Mouse (Mus musculus): Measurements from ENCODE around the gene Kat8.
"Not testable (repeated sequence)": the region's sequence is repeated elsewhere in the genome, so short reads cannot be mapped to it uniquely, and the experiment has no call there.

Kat8 gene

DNA sequence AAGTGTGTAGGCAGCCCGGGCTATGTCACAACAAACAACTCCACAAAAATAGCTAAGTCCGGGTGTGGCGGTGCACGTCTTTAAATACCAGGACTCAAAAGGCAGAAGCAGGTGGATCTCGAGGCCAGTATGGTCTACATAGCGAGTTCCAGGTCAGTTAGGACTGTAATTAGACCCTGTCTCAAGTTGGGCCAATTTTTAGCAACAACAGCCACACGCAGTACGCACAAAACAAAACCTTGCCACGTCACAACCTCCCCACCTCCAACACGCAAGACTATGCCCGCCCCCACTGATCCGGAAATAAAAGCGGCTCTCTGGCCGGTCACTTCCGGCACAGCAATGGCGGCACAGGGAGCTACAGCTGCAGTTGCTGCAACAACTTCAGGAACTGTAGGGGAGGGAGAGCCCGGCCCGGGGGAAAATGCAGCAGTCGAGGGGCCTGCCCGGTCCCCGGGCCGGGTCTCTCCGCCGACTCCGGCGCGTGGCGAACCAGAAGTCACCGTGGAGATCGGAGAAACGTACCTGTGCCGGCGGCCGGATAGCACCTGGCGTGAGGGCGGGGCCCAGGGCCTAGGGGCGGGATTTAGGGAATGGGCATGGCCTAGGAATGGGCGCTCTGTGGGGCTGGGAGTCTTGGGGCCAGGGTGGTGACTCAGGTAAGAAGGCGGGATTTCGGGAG, at the start of gene Kat8:
Kat8 (plus strand) TSS at position 327 of the 682 bp plus-strand sequence.
- DNase-seq (ENCODE audit: low spot score in 2 of 2): peak; percentile 60 to 80

DNA sequence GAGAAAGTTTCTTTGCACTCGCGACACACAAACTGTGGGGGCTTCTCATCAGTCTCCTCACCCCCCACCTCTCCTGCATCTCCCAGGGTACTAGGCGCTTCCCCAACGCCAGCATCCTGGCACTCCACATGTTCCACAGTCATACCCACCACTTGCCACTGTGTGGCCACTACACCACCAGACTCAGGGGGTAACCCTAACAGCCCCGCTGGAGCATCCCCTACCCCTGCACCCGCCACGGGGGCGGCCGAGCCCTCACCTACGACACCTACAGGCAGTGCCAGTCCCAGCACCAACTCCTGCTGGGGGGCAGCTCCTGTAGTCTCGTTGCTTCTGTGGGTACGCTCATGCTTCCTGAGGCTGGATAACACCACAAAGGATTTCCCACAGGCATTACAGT, 45.9 kb upstream of the Kat8 start:
- no peak for DNase-seq (ENCODE audit: low spot score in 2 of 2)

DNA sequence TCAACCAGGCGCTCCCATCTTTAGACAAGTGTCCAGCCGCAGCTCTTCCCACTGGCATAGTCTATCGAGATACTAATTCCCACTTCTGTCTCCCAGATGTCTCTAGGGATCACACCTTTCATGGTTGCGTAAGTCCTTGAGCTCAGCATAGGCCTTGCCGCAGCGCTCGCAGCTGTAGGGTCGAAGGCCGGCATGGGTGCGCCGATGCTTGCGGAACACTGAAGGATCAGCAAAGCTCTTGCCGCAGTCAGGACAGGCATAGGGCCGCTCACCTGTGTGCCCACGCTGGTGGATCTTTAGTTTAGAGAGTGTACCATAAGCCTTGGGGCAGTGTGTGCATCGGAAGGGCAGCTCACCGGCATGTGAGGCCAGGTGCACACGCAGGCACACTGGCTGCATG, 44.7 kb upstream of the Kat8 start:
- DNase-seq (ENCODE audit: low spot score in 2 of 2): no peak

DNA sequence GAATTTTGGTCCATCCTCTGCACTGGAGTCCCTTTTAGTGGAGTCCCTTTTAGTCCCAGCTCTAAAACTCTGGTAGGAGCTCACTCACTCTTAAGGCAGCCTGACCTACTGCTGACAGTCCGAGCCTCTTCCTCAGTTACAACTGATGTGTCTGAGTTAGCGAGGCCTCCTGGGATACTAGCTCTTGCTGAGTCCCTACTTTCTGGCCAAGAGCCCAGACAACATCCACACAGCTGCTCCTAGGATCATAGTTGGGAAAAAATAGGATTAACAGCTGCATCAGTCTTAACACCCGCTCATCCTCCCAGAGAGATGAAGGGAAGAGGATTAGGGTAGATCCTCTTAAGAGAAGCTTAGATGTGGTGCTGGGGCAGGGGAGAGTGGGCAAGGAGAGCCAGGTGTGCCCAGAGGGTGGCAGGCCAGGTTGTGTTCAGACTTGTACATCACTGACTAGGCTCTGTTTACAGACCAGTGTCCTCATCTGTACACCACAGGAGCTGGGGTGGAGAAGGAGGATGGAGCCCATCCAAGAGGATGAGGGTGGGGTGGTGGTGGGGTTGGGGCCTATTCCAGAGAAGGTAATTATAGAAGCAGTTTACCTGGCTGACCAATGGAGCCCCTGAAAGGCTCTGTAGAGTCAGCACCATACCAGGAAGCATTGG, 43.0 kb upstream of the Kat8 start:
- DNase-seq (ENCODE audit: low spot score in 2 of 2): no peak

DNA sequence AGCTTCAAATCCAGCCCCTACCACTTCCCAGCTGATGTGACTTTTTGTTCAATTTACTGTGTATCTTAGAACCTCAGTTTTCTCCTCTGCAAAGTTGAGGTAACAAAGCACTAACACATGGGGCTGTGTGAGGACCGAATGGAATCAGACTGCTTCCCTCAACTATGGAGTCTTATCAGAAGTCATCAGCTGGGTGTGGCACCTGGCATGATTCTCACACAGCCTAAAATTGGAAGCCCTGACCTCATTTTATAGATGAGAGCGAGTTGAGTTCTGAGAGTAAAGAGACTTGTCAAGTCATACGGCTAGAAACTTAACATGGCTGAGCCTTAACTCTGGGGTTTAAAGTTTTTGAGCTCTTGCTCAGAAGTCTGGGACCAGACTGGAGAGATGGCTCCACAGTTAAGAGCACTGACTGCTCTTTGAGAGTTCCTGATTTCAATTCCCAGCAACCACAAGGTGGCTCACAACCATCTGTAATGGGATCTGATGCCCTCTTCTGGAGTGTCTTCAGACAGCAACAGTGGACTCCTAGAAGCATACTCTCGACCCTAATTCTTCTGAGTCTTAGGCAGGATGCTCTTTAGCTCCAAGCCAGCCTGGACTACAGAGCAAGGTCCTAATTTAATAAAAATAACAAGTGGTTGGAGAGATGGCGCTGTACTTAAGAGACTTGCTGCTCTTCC, 42.0 kb upstream of the Kat8 start:
- DNase-seq (ENCODE audit: low spot score in 2 of 2): no peak

DNA sequence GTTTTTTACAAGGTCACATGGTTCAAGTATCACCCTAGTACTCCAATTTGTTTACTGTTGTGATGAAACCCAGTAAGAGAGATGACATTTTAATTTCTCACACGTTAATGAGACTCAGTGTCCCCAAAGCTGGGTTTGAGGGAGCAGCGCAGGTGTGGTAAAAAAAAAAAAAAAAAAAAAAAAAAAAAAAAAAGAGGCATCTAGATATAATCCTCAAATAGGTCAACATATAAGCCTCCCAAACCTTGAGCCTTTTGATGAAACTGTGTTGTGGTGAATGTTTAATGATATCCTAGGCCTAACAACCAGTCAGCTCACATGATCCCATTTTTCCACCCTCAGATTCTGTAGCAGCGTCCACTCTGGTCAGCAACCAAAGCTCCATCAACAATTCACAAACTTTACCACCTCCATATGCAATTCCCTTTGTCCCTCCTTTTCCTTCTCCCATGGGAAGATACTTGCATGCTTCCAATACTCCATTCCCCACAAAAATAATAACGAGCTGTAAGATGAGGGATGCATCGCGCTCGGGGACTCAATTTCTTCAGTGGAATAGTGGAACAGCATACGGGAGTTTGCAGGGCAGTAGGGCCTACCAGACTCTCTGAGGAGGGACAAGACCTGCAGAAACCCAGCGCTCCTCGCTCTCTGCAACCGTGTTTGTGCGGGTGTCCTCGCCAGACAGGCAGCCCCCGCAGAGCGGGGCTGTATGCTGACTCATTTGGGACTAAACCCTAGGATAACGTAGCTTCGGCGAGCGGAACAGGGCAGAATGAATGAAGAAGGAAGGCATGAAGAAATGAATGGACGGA, 37.3 kb upstream of the Kat8 start:
- no peak for DNase-seq (ENCODE audit: low spot score in 2 of 2)

DNA sequence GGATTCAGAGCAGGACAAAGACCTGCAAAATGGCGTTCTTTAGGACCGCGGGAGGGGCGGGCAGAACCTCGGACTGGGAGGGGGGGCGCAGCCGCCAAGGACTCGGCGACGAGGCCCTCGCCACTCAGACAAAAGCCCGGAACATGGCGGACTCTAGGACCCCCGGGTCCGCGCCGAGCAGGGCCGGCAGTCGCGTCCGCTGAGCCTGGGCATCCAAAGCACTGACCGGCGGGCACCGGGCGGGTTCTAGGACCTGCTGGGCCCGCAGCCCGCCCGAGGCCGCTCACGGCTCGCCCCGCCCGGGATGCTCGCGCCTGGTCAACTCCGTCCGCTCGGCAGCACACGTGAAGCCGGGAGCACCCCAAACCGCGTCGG, 36.7 kb upstream of the Kat8 start:
- DNase-seq (ENCODE audit: low spot score in 2 of 2): peak; percentile 81 to 85

DNA sequence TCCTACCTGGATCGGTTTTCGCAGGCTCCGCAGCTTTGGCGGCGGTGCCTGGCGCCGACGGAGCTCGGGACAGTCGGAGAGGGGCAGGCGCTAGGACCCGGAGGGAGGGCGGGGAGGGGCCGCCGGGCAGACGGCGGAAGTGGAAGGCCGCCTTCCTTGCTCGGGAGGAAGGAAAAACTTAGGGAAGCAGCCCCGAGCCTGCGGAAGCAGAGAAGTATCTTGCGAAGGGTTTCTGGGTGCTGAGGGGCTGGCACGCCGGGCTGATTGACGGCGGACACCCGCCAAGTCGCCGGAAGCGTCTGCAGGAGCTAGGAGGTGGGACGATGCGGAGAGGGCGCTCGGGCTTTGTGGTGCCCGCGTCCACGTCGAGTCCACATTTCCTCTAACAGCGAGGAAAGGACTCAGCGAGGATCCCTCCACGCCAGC, 36.3 kb upstream of the Kat8 start, which contains the start of gene Zfp646:
Zfp646 (plus strand) TSS at position 181 of the 426 bp plus-strand sequence.
- DNase-seq (ENCODE audit: low spot score in 2 of 2): peak; percentile 40 to 52

DNA sequence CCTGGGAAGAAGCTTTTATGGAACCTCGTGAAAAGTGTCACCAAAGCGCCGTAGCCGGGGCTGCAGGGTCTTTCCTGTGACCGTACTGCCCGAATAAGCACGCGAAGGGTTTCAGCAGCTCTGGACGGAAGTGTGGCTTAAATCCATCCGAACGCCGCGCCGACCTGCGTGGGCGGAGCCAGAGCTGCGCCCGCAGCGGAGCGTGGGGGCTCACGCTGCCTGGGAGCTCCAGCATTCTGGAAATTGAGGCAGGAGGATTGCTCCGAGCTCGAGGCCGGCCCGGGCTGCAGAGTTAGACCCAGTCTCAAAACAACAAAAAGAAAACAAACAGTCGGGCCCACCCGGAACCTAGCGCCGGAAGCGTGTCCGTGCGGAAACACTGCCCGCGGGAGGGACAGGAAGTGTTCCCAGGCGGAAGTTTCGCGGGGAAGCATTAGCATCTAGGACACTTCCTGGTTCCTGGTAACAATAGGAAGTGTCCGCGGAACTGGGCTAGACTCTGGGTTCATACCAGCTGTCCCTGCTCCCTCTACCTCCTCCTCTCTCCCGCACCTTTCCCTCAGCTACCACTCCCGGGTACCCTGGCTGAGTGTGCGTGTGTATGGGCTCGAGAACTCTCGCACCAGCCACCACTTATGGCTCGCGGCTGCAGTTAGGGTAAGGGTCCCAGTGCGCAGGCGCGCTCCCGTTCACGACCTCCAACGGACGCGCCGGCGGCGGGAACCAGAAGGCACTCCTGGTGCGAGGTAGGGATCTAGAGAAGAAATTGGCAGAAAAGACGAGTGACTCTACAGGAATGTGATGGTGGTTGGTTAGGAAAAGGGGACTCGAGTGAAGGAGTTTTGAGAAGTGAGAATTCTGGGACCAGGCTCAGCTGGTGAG, 35.6 kb upstream of the Kat8 start, which contains the start of gene Zfp668:
Zfp668 (minus strand) TSS at position 362 of the 882 bp plus-strand sequence.
- DNase-seq (ENCODE audit: low spot score in 2 of 2): peak; percentile 82 to 84

DNA sequence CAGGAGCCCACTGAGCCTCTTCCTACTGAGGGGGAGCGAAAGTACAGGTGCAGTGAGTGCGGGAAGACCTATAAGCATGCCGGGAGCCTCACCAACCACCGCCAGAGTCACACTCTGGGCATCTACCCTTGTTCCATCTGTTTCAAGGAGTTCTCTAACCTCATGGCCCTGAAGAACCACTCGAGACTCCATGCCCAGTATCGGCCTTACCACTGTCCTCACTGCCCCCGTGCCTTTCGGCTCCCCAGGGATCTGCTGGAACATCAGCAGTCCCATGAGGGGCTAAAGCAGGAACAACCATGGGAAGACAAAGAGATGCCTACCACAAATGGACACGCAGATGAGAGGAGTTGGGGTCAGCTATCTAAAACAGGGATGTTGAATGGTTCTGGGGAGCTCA, 33.0 kb upstream of the Kat8 start:
- DNase-seq (ENCODE audit: low spot score in 2 of 2): no peak

DNA sequence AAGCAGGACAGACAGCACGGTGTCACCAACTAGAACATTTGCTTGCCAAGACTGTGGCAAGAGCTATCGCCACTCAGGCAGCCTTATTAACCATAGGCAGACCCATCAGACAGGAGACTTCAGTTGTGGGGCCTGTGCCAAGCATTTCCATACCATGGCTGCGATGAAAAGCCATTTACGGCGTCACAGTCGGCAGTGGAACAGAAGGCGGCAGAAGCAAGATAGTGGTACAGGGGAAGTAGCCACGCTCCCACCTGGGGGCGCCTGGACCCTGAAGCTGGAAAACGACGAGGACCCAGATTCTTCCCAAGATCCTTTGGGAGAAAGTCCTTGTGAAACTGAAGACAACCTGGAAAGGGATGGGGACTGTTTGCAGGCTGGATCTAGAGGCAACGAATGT, 31.9 kb upstream of the Kat8 start:
- no peak for DNase-seq (ENCODE audit: low spot score in 2 of 2)

DNA sequence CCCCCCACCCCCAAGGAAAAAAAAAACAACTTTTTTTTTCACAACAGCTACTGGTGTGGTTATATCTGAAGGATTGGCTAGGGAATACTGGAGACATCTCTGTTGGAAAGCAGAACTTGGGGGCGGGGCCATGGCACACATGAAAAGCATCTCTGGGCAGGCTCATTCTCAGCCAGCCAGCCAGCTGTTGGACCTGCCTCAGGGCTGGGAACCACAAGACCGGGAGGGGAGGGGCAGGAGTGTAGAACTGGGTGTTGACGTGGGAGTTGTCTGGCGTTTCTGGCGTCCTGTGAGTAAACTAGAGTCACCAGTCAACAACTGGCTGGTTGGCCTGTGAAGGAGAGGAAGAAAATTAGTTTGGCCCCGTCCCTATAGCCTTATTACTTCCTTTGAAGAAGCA, 26.4 kb upstream of the Kat8 start:
- DNase-seq (ENCODE audit: low spot score in 2 of 2): no peak

DNA sequence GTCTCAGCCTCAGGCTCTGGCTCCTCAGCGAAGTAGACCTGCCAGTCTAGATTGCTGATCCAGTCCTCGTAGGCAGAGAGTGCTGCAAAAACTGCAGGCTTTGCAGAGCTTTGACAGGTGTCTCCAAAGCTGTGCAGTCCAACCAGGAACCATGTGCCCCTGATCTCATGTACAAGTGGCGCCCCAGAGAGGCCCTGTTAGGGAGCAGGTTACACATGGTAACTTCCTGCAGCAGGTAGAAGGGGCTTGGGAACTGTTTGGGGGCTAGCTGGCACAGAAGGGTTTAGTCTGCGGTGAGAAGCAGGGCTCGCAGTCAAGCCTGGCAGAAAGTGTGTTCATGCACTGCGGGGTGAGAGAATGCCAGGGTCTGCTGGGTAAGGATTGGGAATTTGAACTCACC, 25.8 kb upstream of the Kat8 start:
- no peak for DNase-seq (ENCODE audit: low spot score in 2 of 2)

DNA sequence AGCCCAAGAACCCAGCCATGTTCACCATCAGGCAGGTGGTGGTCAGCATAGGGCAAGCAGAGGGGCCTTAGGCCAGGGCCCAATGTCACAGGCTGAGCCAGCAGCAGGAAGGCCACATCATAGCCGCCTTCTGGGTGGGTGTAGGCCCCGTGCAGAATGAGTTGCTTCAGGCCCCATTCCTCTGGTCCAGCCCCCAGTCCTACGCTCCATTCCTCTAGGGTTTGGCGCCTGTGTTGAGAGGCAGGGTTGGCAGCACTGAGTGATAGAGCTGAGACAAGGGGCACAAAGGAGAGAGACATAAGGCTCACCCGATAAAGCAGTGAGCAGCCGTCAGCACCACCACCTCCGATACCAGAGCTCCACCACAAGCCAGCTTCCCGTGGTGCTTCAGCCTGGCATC, 25.1 kb upstream of the Kat8 start:
- no peak for DNase-seq (ENCODE audit: low spot score in 2 of 2)

DNA sequence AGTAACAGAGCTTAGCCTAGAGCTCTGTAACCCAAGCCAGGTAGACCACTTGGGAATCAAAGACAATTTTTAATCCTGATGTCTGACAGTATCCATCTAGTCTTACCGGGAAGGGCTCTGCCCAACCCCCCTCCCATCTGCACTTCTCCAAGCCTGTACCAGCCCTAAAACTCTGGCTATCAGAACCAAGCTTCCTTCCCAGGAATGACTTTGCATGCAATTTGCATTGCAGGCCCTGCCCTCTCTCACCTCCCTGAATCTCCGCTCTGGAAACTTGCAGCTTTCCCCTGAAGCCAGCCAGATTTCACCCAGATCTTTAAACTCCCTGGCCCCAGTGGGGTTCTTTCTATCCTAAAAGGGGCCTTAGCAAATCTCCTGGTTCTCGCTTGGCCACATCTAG, 24.5 kb upstream of the Kat8 start:
- no peak for DNase-seq (ENCODE audit: low spot score in 2 of 2)

DNA sequence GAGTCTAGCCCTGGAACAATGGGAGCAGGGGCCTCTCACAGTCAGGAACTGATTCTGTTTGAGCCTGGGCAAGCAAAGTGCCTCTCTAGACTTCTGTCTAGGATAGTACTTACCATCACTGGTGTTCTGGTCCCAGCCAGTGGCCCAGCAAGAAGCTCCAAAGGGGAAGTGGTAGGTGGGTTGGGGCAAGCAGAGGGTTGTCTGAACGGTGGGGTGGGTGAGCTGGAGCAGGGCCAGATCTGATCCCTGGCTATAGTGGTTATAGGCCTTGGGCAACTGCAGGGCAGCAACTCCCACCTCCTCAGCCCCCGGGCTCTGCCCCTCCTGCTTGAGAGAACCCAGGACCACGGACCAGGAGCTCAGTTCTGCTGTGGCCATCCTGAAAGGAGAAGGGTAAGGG, 23.5 kb upstream of the Kat8 start:
- DNase-seq (ENCODE audit: low spot score in 2 of 2): no peak

DNA sequence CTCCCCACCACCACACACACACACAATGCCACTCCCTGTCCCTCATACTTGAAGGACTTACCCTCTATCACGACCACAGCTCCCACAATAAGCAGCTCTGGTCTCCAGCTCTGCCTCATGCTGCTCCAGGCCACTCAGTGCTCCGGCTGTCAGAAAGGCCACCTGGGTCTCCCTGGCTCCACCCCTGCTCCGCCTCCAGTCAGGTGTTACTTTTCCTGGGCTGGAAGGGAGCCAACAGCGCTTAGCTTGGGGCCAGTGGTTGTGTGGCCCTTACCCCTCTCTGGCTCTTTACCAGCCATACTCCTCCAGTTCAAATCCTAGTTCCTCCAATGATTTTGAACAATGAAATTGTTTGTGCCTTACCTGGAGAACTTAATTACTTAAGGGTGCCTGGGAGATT, 21.5 kb upstream of the Kat8 start, which contains the start of gene Prss53:
Prss53 (minus strand) TSS at position 173 of the 400 bp plus-strand sequence.
- DNase-seq (ENCODE audit: low spot score in 2 of 2): no peak

DNA sequence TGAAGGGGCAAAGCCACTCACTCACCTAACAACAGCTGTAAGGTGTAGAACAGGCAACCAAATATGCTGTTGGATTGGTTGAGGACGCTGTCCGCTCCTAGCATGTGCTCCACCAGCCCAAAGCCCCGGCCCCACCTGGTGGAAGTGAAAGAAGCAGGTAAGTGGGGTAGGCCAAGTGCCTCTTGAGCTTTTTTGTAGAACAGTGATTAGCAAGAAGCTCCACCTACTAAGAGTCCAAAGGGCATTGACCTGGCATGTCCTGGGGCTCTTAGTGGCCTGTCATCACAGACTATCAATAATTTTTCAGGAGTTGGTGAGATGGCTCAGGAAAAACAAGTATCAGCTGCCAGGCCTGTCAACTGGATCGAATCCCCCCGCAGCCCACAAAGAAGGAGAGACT, 17.8 kb upstream of the Kat8 start:
- no peak for DNase-seq (ENCODE audit: low spot score in 2 of 2)

DNA sequence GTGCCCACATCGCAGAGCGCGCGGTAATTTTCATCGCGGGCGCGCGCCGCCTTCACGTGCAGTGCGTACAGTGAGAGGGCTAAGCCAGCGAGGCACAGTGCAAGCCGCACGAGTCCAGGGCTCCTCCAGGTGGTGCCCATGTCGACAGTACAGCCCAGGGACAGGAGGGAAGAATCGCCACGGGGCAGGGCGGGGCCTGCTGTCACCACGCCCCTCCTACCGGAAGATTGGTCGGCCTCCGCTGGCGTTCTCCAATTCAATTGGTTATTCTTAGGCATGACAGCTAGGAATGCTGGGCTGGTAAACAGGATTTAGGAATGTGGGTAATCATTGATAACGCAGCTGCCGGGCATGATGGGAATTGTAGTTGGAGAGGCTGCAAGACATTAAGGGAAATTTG, 16.9 kb upstream of the Kat8 start, which contains the start of the genes Gm21974 and Vkorc1:
Gm21974 (minus strand) TSS at position 13 of the 400 bp plus-strand sequence.
Vkorc1 (minus strand) TSS at position 176 of the 400 bp plus-strand sequence.
- peak; percentile 86 to 89 for DNase-seq (ENCODE audit: low spot score in 2 of 2)

DNA sequence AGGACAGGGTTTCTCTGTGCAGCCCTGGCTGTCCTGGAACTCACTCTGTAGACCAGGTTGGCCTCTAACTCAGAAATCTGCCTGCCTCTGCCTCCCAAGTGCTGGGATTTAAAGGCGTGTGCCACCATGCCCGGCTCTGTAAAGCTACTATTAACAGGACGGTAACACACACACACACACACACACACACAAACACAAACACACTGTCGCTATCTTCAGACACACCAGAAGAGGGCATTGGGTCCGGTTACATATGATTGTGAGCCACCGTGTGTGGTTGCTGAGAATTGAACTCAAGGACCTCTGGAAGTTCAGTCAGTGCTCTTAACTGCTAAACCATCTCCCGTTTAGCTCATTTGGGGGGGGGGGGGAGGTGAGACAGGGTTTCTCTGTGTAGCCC, 16.4 kb upstream of the Kat8 start:
- DNase-seq (ENCODE audit: low spot score in 2 of 2): not testable (repeated sequence)

DNA sequence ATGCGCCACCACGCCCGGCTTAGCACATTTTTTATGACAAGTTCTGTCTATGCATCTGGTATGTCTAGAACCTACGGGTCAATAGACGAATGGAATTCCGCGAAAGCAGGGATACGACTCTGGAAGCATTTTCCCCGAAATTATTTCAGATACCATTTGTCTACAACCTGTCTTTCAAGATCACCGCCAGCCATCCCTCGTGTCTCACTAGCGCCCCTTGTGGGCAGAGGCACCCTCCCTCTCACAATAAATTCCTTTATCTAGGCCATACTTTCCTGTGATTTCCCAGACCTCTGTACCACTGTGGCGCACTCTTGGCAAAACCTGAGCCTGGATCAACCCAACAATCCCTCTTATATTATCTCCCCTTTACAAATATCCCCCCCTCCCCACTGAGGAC, 15.9 kb upstream of the Kat8 start:
- no peak for DNase-seq (ENCODE audit: low spot score in 2 of 2)

All from frontal cortex, postnatal 25 days (tissue).